Mouse (Mus musculus) midbrain, postnatal 0 days (tissue): ENCODE data around the gene Nutf2. TPM values are rescaled to one million over a fixed set of nuclear protein-coding genes. Genes with fewer than 3 reads are reported as not detected.

Experiments
- ATAC-seq: fragments of 200-750 bp; cut with Nextera tagmentation; 2 replicates; pipeline ENCODE4 v1.8.0; 2017; ENCODE audit warnings: moderate number of reproducible peaks, mild to moderate bottlenecking, moderate TSS enrichment, moderate library complexity; ENCODE audit not compliant: low FRiP score
- DNase-seq: peaks from one replicate; pipeline ENCODE4 v3.0.0-alpha.2; 2015; ENCODE audit warnings: low spot score
- H3K27ac ChIP-seq: fragments of 300-500 bp; sonication (generic); 2 replicates; pipeline ENCODE4 v1.5.1; 2014; ENCODE audit warnings: low read depth, mild to moderate bottlenecking, low read length, mixed read lengths
- H3K27me3 ChIP-seq: fragments of 300-500 bp; sonication (generic); 2 replicates; pipeline ENCODE4 v1.6.1; 2014; ENCODE audit warnings: low read length, control low read depth, mixed read lengths; ENCODE audit not compliant: insufficient read depth
- H3K36me3 ChIP-seq: fragments of 300-500 bp; sonication (generic); 2 replicates; pipeline ENCODE4 v1.6.1; 2014; ENCODE audit warnings: low read length, control low read depth, mixed read lengths; ENCODE audit not compliant: insufficient read depth
- H3K4me1 ChIP-seq: fragments of 300-500 bp; sonication (generic); 2 replicates; pipeline ENCODE4 v1.6.1; 2014; ENCODE audit warnings: mild to moderate bottlenecking, control low read depth, antibody characterized with exemption, low read length, mixed read lengths; ENCODE audit not compliant: insufficient read depth
- H3K4me2 ChIP-seq: fragments of 300-500 bp; sonication (generic); 2 replicates; pipeline ENCODE4 v1.6.1; 2014; ENCODE audit warnings: low read depth, mild to moderate bottlenecking, low read length, mixed read lengths; ENCODE audit not compliant: poor library complexity, severe bottlenecking
- H3K4me3 ChIP-seq: fragments of 300-500 bp; sonication (generic); 2 replicates; pipeline ENCODE4 v1.5.1; 2014; ENCODE audit warnings: low read depth, mild to moderate bottlenecking, low read length, moderate library complexity
- H3K9ac ChIP-seq: fragments of 300-500 bp; sonication (generic); replicated peaks from 2 replicates; pipeline ENCODE4 v1.6.1; 2014; ENCODE audit warnings: mild to moderate bottlenecking, low read length, moderate library complexity, mixed read lengths; ENCODE audit not compliant: poor library complexity, severe bottlenecking
- H3K9me3 ChIP-seq: fragments of 300-500 bp; sonication (generic); 2 replicates; pipeline ENCODE4 v1.6.1; 2016; ENCODE audit warnings: low read length, control low read depth
- CTCF ChIP-seq: IDR thresholded peaks from 2 replicates; pipeline ENCODE4 v1.5.1; 2016; ENCODE audit warnings: antibody characterized with exemption, mild to moderate bottlenecking
- WGBS: fragments of 180-500 bp; shearing (Covaris S2); extraction: QIAGEN DNeasy Blood & Tissue Kit; methylation state at CpG from one replicate; pipeline ENCODE4 v1.1.7; 2014; 5-methylcytosine and 5-hydroxymethylcytosine counted together
- polyA plus RNA-seq: library from polyadenylated mRNA; unstranded; fragments of >200 nt; fragmentation: Nextera tagmentation; extraction: Ambion mirVana; gene quantifications from 2 replicates; pipeline ENCODE4 v1.2.1, GENCODE M21; 2015
- total RNA-seq: library from RNA; depleted of rRNA; stranded (reverse); fragments of >200 nt; gene quantifications from 2 replicates; pipeline ENCODE4 v1.2.3, GENCODE M21; 2014

Nutf2 gene
- total and polyA plus RNA-seq, 2 experiments from 2014 or later, result 65.2 to 137 TPM

- Histone ChIP-seq H3K4me2 (peak within 1 kb of the TSS; percentile 93), H3K9ac (peak within 1 kb of the TSS; percentile 76), H3K27me3 (no peaks in the 10 kb centered on the region), H3K4me3 (peak within 1 kb of the TSS; percentile 70), H3K9me3 (no peaks in the 10 kb centered on the region), H3K27ac (peak within 1 kb of the TSS; percentile 45; the same call in 1 of the 2 replicates), H3K36me3 (peaks cover 43% of the 10 kb centered on the region), H3K4me1 (peaks cover 6% of the 10 kb centered on the region; the same call in 1 of the 2 replicates)
- DNase-seq (peak; percentile 86), ATAC-seq (peak; percentile 79)
- WGBS, result 1% methylated on average over 45 of the region's 45 CpGs
- no peak for TF ChIP-seq CTCF
Observed at GRCm38 (mm10) chr8:105880754-105881520, 20.6 kb downstream of the Nutf2 start, which contains the start of gene Edc4. TSS of gene Edc4 (plus strand) at chr8:105880881.

GRCm38 (mm10) chr8:105889756-105890465 lies 29.5 kb downstream of the Nutf2 start:
- ATAC-seq (no peak), DNase-seq (no peak)
- Histone ChIP-seq H3K27me3 (no peaks in the 10 kb centered on the region), H3K9me3 (no peaks in the 10 kb centered on the region), H3K36me3 (peaks cover 86% of the 10 kb centered on the region), H3K4me1 (no peaks in the 10 kb centered on the region), H3K4me3 (no peak overlapping the region), H3K9ac (no peak overlapping the region), H3K4me2 (no peak overlapping the region), H3K27ac (no peak overlapping the region)
- WGBS, result 91% methylated on average over 12 of the region's 12 CpGs
- TF ChIP-seq CTCF, result no peak

GRCm38 (mm10) chr8:105890870-105891269 lies 30.5 kb downstream of the Nutf2 start:
- no peak for DNase-seq
- H3K27ac ChIP-seq, result no peak overlapping the region
- no peak for ATAC-seq
- no peaks in the 10 kb centered on the region for H3K9me3 ChIP-seq
- H3K4me3 ChIP-seq, result no peak overlapping the region
- H3K36me3 ChIP-seq, result peaks cover 76% of the 10 kb centered on the region
- 91% methylated on average over 6 of the region's 6 CpGs for WGBS
- H3K9ac ChIP-seq, result no peak overlapping the region
- no peaks in the 10 kb centered on the region for H3K4me1 ChIP-seq
- no peak for TF ChIP-seq CTCF
- no peak overlapping the region for H3K4me2 ChIP-seq
- no peaks in the 10 kb centered on the region for H3K27me3 ChIP-seq

GRCm38 (mm10) chr8:105892432-105892831 lies 32.1 kb downstream of the Nutf2 start:
- H3K9ac ChIP-seq, result no peak overlapping the region
- H3K36me3 ChIP-seq, result peaks cover 60% of the 10 kb centered on the region
- H3K27me3 ChIP-seq, result no peaks in the 10 kb centered on the region
- H3K9me3 ChIP-seq, result no peaks in the 10 kb centered on the region
- WGBS, result 89% methylated on average over 6 of the region's 6 CpGs
- ATAC-seq (no peak), DNase-seq (peak; percentile 6)
- H3K27ac ChIP-seq, result no peak overlapping the region
- peak; percentile 69 for TF ChIP-seq CTCF
- H3K4me1 ChIP-seq, result no peaks in the 10 kb centered on the region
- H3K4me3 ChIP-seq, result no peak overlapping the region
- no peak overlapping the region for H3K4me2 ChIP-seq

GRCm38 (mm10) chr8:105893339-105893738 lies 33.0 kb downstream of the Nutf2 start, which contains the start of gene Nrn1l:
TSS of gene Nrn1l (plus strand) at chr8:105893567.
- Histone ChIP-seq H3K4me2 (no peak within 1 kb of the TSS), H3K36me3 (peaks cover 51% of the 10 kb centered on the region), H3K9ac (peak within 1 kb of the TSS; percentile 33; the same call in 1 of the 2 replicates), H3K27me3 (no peaks in the 10 kb centered on the region), H3K4me3 (no peak within 1 kb of the TSS), H3K27ac (no peak within 1 kb of the TSS), H3K9me3 (no peaks in the 10 kb centered on the region), H3K4me1 (no peaks in the 10 kb centered on the region)
- WGBS, result 5% methylated on average over 11 of the region's 11 CpGs
- ATAC-seq (peak; percentile 79), DNase-seq (peak; percentile 91)
- no peak; the same call in 1 of the 2 replicates for TF ChIP-seq CTCF
